ENCODE assay signal across 8 mouse cellular contexts in genomic region chr10:67317931-67318460, GRCm38 (mm10). TPM values are rescaled to one million over a fixed set of nuclear protein-coding genes. Genes with fewer than 3 reads are reported as not detected.
DNase-seq lines count a peak whose midpoint lies in the region; ATAC-seq and TF ChIP-seq lines count a peak whose summit lies in the region.

No protein-coding gene starts in this region.

- H3K27ac ChIP-seq in forebrain, embryonic 14.5 days (ENCODE audit: low read depth, low read length): no peak overlapping the region
- no peak overlapping the region for H3K27ac ChIP-seq in hindbrain, embryonic 16.5 days (ENCODE audit: low read depth, low read length)
- H3K27ac ChIP-seq in liver, embryonic 14.5 days: no peak overlapping the region

- H3K9ac ChIP-seq in forebrain, embryonic 14.5 days (ENCODE audit: low read length): no peak overlapping the region
- no peak overlapping the region for H3K9ac ChIP-seq in hindbrain, embryonic 16.5 days (ENCODE audit: low read depth, low read length)
- no peak overlapping the region for H3K9ac ChIP-seq in liver, embryonic 14.5 days (replicated peaks)

- H3K4me2 ChIP-seq in forebrain, embryonic 14.5 days (ENCODE audit: low read length): peak overlapping the region; percentile 42
- peak overlapping the region; percentile 55 for H3K4me2 ChIP-seq in hindbrain, embryonic 16.5 days (ENCODE audit: low read length)
- peak overlapping the region; percentile 33 for H3K4me2 ChIP-seq in liver, embryonic 14.5 days (ENCODE audit: low read depth)

- TF ChIP-seq EP300 in liver, embryonic 14.5 days (IDR thresholded peaks at IDR 0.05; ENCODE audit: low read depth): no peak

- 2% methylated on average over 19 of the region's 20 CpGs for WGBS in forebrain, embryonic 14.5 days
- WGBS in hindbrain, embryonic 16.5 days: 1% methylated on average over 20 of the region's 20 CpGs
- WGBS in liver, embryonic 14.5 days (ENCODE audit: insufficient replicate concordance): 4% methylated on average over 20 of the region's 20 CpGs

- ATAC-seq in forebrain, embryonic 14.5 days: no peak
- peak; percentile 57; the same call in 1 of the 2 replicates for ATAC-seq in hindbrain, embryonic 16.5 days
- no peak for ATAC-seq in liver, embryonic 14.5 days (ENCODE audit: insufficient read depth)

- peak; percentile 54 for DNase-seq in urinary bladder, postnatal 14 days (ENCODE audit: low spot score)
- DNase-seq in urinary bladder, adult 18-20 months (ENCODE audit: low spot score in 2 of 2): no peak
- peak; percentile 30 for DNase-seq in forebrain, embryonic 14.5 days (ENCODE audit: low spot score)
- DNase-seq in liver, embryonic 14.5 days (ENCODE audit: low read depth in 3 of 3, low spot score in 3 of 3): no peak
- DNase-seq in neural tube, embryonic 10.5 days (ENCODE audit: extremely low spot score, low spot score): peak; percentile 48
- no peak for DNase-seq in urinary bladder, adult 2 months (ENCODE audit: low spot score)
- DNase-seq in layer of hippocampus, adult 9-11 months: no peak

- peaks cover 7% of the 10 kb centered on the region; the same call in 1 of the 2 replicates for H3K27me3 ChIP-seq in forebrain, embryonic 14.5 days (replicated peaks; ENCODE audit: control insufficient read depth, insufficient read depth, low read length)
- H3K27me3 ChIP-seq in hindbrain, embryonic 16.5 days (replicated peaks; ENCODE audit: control insufficient read depth, insufficient read depth, low read length): peaks cover 10% of the 10 kb centered on the region
- H3K27me3 ChIP-seq in liver, embryonic 14.5 days (ENCODE audit: control insufficient read depth, insufficient read depth, low read length): no peaks in the 10 kb centered on the region

- H3K9me3 ChIP-seq in forebrain, embryonic 14.5 days (replicated peaks; ENCODE audit: control insufficient read depth, low read length): no peaks in the 10 kb centered on the region
- no peaks in the 10 kb centered on the region for H3K9me3 ChIP-seq in hindbrain, embryonic 16.5 days (ENCODE audit: control insufficient read depth, low read length)
- no peaks in the 10 kb centered on the region for H3K9me3 ChIP-seq in liver, embryonic 14.5 days (ENCODE audit: control insufficient read depth, low read length)

- peaks cover 3% of the 10 kb centered on the region; the same call in 1 of the 2 replicates for H3K4me1 ChIP-seq in forebrain, embryonic 14.5 days (ENCODE audit: control insufficient read depth, insufficient read depth, low read length)
- peaks cover 5% of the 10 kb centered on the region; the same call in 1 of the 2 replicates for H3K4me1 ChIP-seq in hindbrain, embryonic 16.5 days (ENCODE audit: control insufficient read depth, insufficient read depth, low read depth, low read length)
- H3K4me1 ChIP-seq in liver, embryonic 14.5 days (replicated peaks; ENCODE audit: control insufficient read depth in 2 of 2, insufficient read depth in 2 of 2, low read length in 1 of 2): peaks cover 0 to 6% of the 10 kb centered on the region in 2 experiments; a peak in 1 of 4 replicates

- no peak for TF ChIP-seq CTCF in liver, embryonic 14.5 days (IDR thresholded peaks at IDR 0.05; ENCODE audit: low read depth)

- no peaks in the 10 kb centered on the region for H3K36me3 ChIP-seq in forebrain, embryonic 14.5 days (ENCODE audit: control insufficient read depth, insufficient read depth, low read length)
- H3K36me3 ChIP-seq in hindbrain, embryonic 16.5 days (ENCODE audit: control insufficient read depth, insufficient read depth, low read length): no peaks in the 10 kb centered on the region
- H3K36me3 ChIP-seq in liver, embryonic 14.5 days (replicated peaks; ENCODE audit: control insufficient read depth, insufficient read depth, low read depth): no peaks in the 10 kb centered on the region

- peak overlapping the region; percentile 16 for H3K4me3 ChIP-seq in forebrain, embryonic 14.5 days (ENCODE audit: low read depth, low read length)
- peak overlapping the region; percentile 24 for H3K4me3 ChIP-seq in hindbrain, embryonic 16.5 days (ENCODE audit: low read length)
- H3K4me3 ChIP-seq in liver, embryonic 14.5 days (ENCODE audit: insufficient read depth in 1 of 2, low read depth in 2 of 2, low read length in 2 of 2): no peak overlapping the region

RNA-seq across cellular contexts. Expression of gene Nrbf2, which starts 32.9 kb away (rescaled TPM):
- 41.7 and 48.5 TPM in 2 replicates for polyA plus RNA-seq in forebrain, embryonic 14.5 days (2014; fragmentation: Nextera tagmentation; extraction: Ambion mirVana)
- 38.5 and 40.6 TPM in 2 replicates for polyA plus RNA-seq in hindbrain, embryonic 16.5 days (2015; fragmentation: Nextera tagmentation; extraction: Ambion mirVana)
- 3.4 and 5.5 TPM in 2 replicates for polyA plus RNA-seq in liver, embryonic 14.5 days (2012; rRNA removed)
- polyA plus RNA-seq in liver, embryonic 14.5 days (2014; fragmentation: Nextera tagmentation; extraction: Ambion mirVana): 15.0 and 15.5 TPM in 2 replicates
- 21.4 and 22.2 TPM in 2 replicates for polyA plus RNA-seq in urinary bladder, adult 2 months (2012; rRNA removed)

Comparison
In these comparisons a context has a peak if more than half of its experiments do, and no peak if none do; other contexts are left out.
1. DNase-seq: peak in urinary bladder, postnatal 14 days (single experiment), forebrain, embryonic 14.5 days (single experiment) and neural tube, embryonic 10.5 days (single experiment); none in urinary bladder, adult 18-20 months (0 of 2), liver, embryonic 14.5 days (0 of 3), urinary bladder, adult 2 months (single experiment) and layer of hippocampus, adult 9-11 months (single experiment).
2. H3K4me3 ChIP-seq: peak in forebrain, embryonic 14.5 days (single experiment) and hindbrain, embryonic 16.5 days (single experiment); none in liver, embryonic 14.5 days (0 of 2).
3. Peak in every context shown above with its lines, with median percentiles within 50 percentile points of each other: H3K4me2 ChIP-seq.